Mouse (Mus musculus) cortical plate, adult 2 months (tissue): ENCODE measurements around the gene Alkal2.

Experiments used
- CTCF ChIP-seq: fragments of 200-500 bp; IDR thresholded peaks from 2 replicates; pipeline ENCODE4 v1.5.1; 2011; ENCODE audit warnings: mild to moderate bottlenecking, control low read depth, low read length; ENCODE audit not compliant: insufficient read depth; ENCODE audit errors: extremely low read depth
- POLR2A ChIP-seq: fragments of 200-500 bp; IDR thresholded peaks from 2 replicates; pipeline ENCODE4 v1.6.1; 2011; ENCODE audit warnings: mild to moderate bottlenecking, low read length, control low read depth; ENCODE audit not compliant: insufficient read depth; ENCODE audit errors: extremely low read depth

DNA sequence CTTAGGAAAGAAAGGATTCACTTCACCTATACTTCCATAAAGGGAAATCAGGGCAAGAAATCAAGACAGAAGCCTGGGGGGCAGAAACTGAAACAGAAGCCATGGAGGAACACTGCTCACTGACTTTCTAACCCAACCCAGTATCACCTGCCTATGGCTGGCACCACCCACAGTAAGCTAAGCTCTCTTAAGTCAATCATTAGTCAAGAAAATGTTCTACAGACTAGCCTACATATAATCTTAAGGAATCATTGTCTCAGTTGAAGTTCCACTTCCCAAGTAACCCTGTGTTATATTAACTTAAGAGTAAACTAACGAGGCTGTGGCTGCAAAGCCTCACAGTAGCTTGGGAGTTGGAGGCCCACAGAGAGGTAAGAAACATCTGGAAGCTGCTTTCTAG, 35.6 kb upstream of the Alkal2 start:
- TF ChIP-seq CTCF, result no peak
- no peak for TF ChIP-seq POLR2A
